Mouse (Mus musculus) heart, embryonic 15.5 days (tissue): ENCODE data around the gene Tprgl. TPM values are rescaled to one million over a fixed set of nuclear protein-coding genes. Genes with fewer than 3 reads are reported as not detected.

Experiments
- ATAC-seq: fragments of 200-750 bp; cut with Nextera tagmentation; replicated peaks from 2 replicates; pipeline ENCODE4 v1.8.0; 2017; ENCODE audit warnings: low read depth, moderate TSS enrichment; ENCODE audit not compliant: insufficient number of reproducible peaks, insufficient read depth, low FRiP score
- H3K27ac ChIP-seq: fragments of 300-500 bp; sonication (generic); 2 replicates; pipeline ENCODE4 v1.5.1; 2015; ENCODE audit warnings: mild to moderate bottlenecking, inconsistent platforms
- H3K27me3 ChIP-seq: fragments of 300-500 bp; sonication (generic); 2 replicates; pipeline ENCODE4 v1.6.1; 2015; ENCODE audit warnings: inconsistent platforms
- H3K36me3 ChIP-seq: fragments of 300-500 bp; sonication (generic); 2 replicates; pipeline ENCODE4 v1.6.1; 2015; ENCODE audit warnings: mild to moderate bottlenecking, inconsistent platforms
- H3K4me1 ChIP-seq: fragments of 300-500 bp; sonication (generic); replicated peaks from 2 replicates; pipeline ENCODE4 v1.6.1; 2015; ENCODE audit warnings: inconsistent platforms
- H3K4me2 ChIP-seq: fragments of 300-500 bp; sonication (generic); 2 replicates; pipeline ENCODE4 v1.6.1; 2015; ENCODE audit warnings: inconsistent platforms, mild to moderate bottlenecking, moderate library complexity
- H3K4me3 ChIP-seq: fragments of 300-500 bp; sonication (generic); 2 replicates; pipeline ENCODE4 v1.5.1; 2015; ENCODE audit warnings: mild to moderate bottlenecking, inconsistent platforms
- H3K9ac ChIP-seq: fragments of 300-500 bp; sonication (generic); 2 replicates; pipeline ENCODE4 v1.6.1; 2015; ENCODE audit warnings: mild to moderate bottlenecking, inconsistent platforms
- H3K9me3 ChIP-seq: fragments of 300-500 bp; sonication (generic); replicated peaks from 2 replicates; pipeline ENCODE4 v1.6.1; 2016; ENCODE audit warnings: inconsistent platforms
- WGBS: fragments of 180-500 bp; shearing (Covaris S2); methylation state at CpG from one replicate; pipeline ENCODE4 v1.1.7; 2015; ENCODE audit warnings: mixed read lengths; 5-methylcytosine and 5-hydroxymethylcytosine counted together
- polyA plus RNA-seq: library from polyadenylated mRNA; unstranded; fragments of >200 nt; fragmentation: Nextera tagmentation; extraction: Ambion mirVana; gene quantifications from 2 replicates; pipeline ENCODE4 v1.2.1, GENCODE M21; 2015

Tprgl gene
- polyA plus RNA-seq, 1 experiment from 2014 or later, result 116 TPM

GRCm38 (mm10) chr4:154116421-154116820, 44.0 kb downstream of the Tprgl start:
- H3K27me3 ChIP-seq, result peaks cover 12% of the 10 kb centered on the region; the same call in 1 of the 2 replicates
- no peak overlapping the region for H3K4me3 ChIP-seq
- no peak overlapping the region for H3K27ac ChIP-seq
- ATAC-seq, result no peak
- H3K9ac ChIP-seq, result no peak overlapping the region
- no peaks in the 10 kb centered on the region for H3K9me3 ChIP-seq
- H3K4me1 ChIP-seq, result no peaks in the 10 kb centered on the region
- WGBS, result 40% methylated on average over 7 of the region's 7 CpGs
- no peak overlapping the region for H3K4me2 ChIP-seq
- no peaks in the 10 kb centered on the region for H3K36me3 ChIP-seq

DNA sequence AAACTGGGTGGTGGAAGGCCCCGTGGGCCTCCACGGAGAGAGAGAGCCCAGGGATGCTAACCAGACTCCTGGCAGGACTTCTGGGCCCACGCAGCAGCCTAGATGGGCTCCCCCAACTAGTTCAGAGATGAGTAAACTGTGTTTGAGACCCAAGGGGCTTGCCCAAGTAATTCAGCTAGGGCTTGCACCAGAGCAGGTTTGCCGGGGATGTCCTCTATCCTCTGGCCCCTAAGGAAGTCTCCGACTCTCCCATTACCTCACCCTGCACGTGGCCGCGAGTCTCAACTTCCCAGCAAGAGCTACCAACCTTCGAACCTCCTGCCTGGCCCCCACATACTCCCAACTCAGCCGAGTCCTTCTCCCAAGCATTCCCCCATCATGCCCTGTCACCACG, 50.6 kb downstream of the Tprgl start:
- H3K4me3 ChIP-seq, result no peak overlapping the region
- ATAC-seq, result no peak
- peaks cover 41% of the 10 kb centered on the region for H3K27me3 ChIP-seq
- no peak overlapping the region for H3K9ac ChIP-seq
- peaks cover 3% of the 10 kb centered on the region; the same call in 1 of the 2 replicates for H3K4me1 ChIP-seq
- H3K27ac ChIP-seq, result no peak overlapping the region
- H3K36me3 ChIP-seq, result no peaks in the 10 kb centered on the region
- 69% methylated on average over 11 of the region's 11 CpGs for WGBS
- H3K9me3 ChIP-seq, result no peaks in the 10 kb centered on the region
- no peak overlapping the region for H3K4me2 ChIP-seq

DNA sequence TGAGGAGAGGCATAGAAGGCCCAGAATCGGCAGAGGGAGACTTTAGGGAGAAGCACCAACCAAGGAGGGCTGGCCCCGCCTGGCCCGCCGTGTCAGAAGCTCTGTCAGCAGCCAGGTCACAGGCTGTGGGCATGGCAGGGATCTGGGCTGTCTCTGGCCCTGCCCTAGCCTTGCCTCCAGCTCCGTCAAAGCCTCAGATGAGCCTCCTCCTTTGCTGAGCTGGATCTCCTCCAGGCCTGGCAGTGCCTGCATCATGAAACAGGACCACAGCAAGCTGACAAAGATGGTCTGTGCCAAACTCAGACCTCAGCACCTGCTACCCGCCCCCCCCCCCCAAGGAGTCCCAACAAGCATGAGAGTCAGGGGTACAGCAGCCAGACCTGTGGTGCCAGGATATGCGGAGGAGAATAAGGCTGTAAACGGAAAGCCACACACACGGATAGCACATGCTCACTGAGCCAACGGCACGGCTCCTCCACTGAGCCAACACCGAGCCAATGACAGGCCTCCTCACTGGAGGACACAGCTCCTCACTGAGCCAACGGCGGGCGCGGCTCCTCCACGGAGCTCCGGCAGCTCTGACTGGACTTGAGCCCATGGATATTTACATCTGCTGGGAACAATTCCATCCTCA, 51.1 kb downstream of the Tprgl start:
- no peak for ATAC-seq
- no peak overlapping the region for H3K4me2 ChIP-seq
- H3K9ac ChIP-seq, result no peak overlapping the region
- H3K4me1 ChIP-seq, result peaks cover 3% of the 10 kb centered on the region; the same call in 1 of the 2 replicates
- H3K27ac ChIP-seq, result no peak overlapping the region
- H3K4me3 ChIP-seq, result no peak overlapping the region
- H3K27me3 ChIP-seq, result peaks cover 46% of the 10 kb centered on the region
- 46% methylated on average over 18 of the region's 18 CpGs for WGBS
- no peaks in the 10 kb centered on the region for H3K9me3 ChIP-seq
- no peaks in the 10 kb centered on the region for H3K36me3 ChIP-seq

Other genes with a start within 250 kb of the Tprgl start
- gene A430005L14Rik, start 203.4 kb downstream of the Tprgl start, polyA plus RNA-seq, result 42.7 and 46.8 TPM in 2 replicates
- gene Dffb, start 185.5 kb downstream of the Tprgl start, polyA plus RNA-seq, result 5.5 and 8.5 TPM in 2 replicates
- 11.6 and 16.2 TPM in 2 replicates for gene Cep104, start 185.5 kb downstream of the Tprgl start, polyA plus RNA-seq
- gene Lrrc47, start 148.9 kb downstream of the Tprgl start, polyA plus RNA-seq, result 13.4 and 20.9 TPM in 2 replicates
- 41.4 and 52.6 TPM in 2 replicates for gene Smim1, start 134.4 kb downstream of the Tprgl start, polyA plus RNA-seq
- gene Ccdc27, start 118.0 kb downstream of the Tprgl start, polyA plus RNA-seq, result not detected in 2 replicates
- gene Trp73, start 20.5 kb downstream of the Tprgl start, polyA plus RNA-seq, result 0.26 and 0.36 TPM in 2 replicates
- 19.5 and 25.7 TPM in 2 replicates for gene Wrap73, start 18.3 kb downstream of the Tprgl start, polyA plus RNA-seq
- gene Megf6, start 10.1 kb upstream of the Tprgl start, polyA plus RNA-seq, result 31.5 and 47.7 TPM in 2 replicates
- gene Arhgef16, start 141.0 kb upstream of the Tprgl start, polyA plus RNA-seq, result 1.8 and 5.7 TPM in 2 replicates
- gene B230104I21Rik, start 175.5 kb upstream of the Tprgl start, polyA plus RNA-seq, result not detected in 2 replicates